Mouse (Mus musculus) thymus, adult 2 months (tissue): ENCODE data around the gene Aen. TPM values are rescaled to one million over a fixed set of nuclear protein-coding genes. Genes with fewer than 3 reads are reported as not detected.

ENCODE experiments used
- DNase-seq: peaks from one replicate; pipeline ENCODE4 v3.0.0; 2021
- H3K27ac ChIP-seq: fragments of 200-500 bp; 2 replicates; pipeline ENCODE4 v1.5.1; 2012; ENCODE audit warnings: low read length, control low read depth; ENCODE audit not compliant: control insufficient read depth, insufficient read depth
- H3K27me3 ChIP-seq: fragments of 200-500 bp; 2 replicates; pipeline ENCODE4 v1.6.1; 2012; ENCODE audit warnings: mild to moderate bottlenecking, low read length, moderate library complexity, mixed read lengths; ENCODE audit not compliant: control insufficient read depth, insufficient read depth
- H3K36me3 ChIP-seq: fragments of 200-500 bp; 2 replicates; pipeline ENCODE4 v1.6.1; 2012; ENCODE audit warnings: mild to moderate bottlenecking, low read length, moderate library complexity; ENCODE audit not compliant: control insufficient read depth, insufficient read depth
- H3K4me1 ChIP-seq: fragments of 200-500 bp; replicated peaks from 2 replicates; pipeline ENCODE4 v1.6.1; 2012; ENCODE audit warnings: low read length; ENCODE audit not compliant: control insufficient read depth, insufficient read depth
- H3K4me3 ChIP-seq: fragments of 200-500 bp; 2 replicates; pipeline ENCODE4 v1.5.1; 2012; ENCODE audit warnings: mild to moderate bottlenecking, low read length, control low read depth, moderate library complexity; ENCODE audit not compliant: control insufficient read depth, insufficient read depth
- CTCF ChIP-seq: fragments of 200-500 bp; IDR thresholded peaks from 2 replicates; pipeline ENCODE4 v1.5.1; 2012; ENCODE audit warnings: mild to moderate bottlenecking, control low read depth, low read length, moderate library complexity, borderline replicate concordance; ENCODE audit not compliant: control insufficient read depth, poor library complexity, insufficient read depth; ENCODE audit errors: extremely low read depth
- POLR2A ChIP-seq: fragments of 200-500 bp; IDR thresholded peaks from 2 replicates; pipeline ENCODE4 v1.6.1; 2012; ENCODE audit warnings: mild to moderate bottlenecking, low read length, control low read depth, moderate library complexity; ENCODE audit not compliant: control insufficient read depth, poor library complexity, insufficient read depth; ENCODE audit errors: extremely low read depth
- WGBS: fragments of 180-500 bp; shearing (Covaris S2); methylation state at CpG from one replicate; pipeline ENCODE4 v1.1.7; 2018; 5-methylcytosine and 5-hydroxymethylcytosine counted together
- polyA plus RNA-seq: library from polyadenylated mRNA; depleted of rRNA; stranded (reverse); fragments of >200 nt; gene quantifications from 2 replicates; pipeline ENCODE4 v1.2.3, GENCODE M21; 2012

Gene Aen
- polyA plus RNA-seq, 1 experiment = 32.3 TPM

- TF ChIP-seq POLR2A = no peak
- TF ChIP-seq CTCF = no peak
- Histone ChIP-seq H3K36me3 (no peaks in the 10 kb centered on the region), H3K27ac (no peak overlapping the region), H3K4me1 (peaks cover 21% of the 10 kb centered on the region), H3K4me3 (no peak overlapping the region), H3K27me3 (peaks cover 7% of the 10 kb centered on the region)
- WGBS = 89% methylated on average over 4 of the region's 4 CpGs
- no peak for DNase-seq
Observed at GRCm38 (mm10) chr7:78886496-78886895, 9.2 kb upstream of the Aen start.

GRCm38 (mm10) chr7:78887431-78887842 lies 8.2 kb upstream of the Aen start:
- no peak for DNase-seq
- Histone ChIP-seq H3K27ac (no peak overlapping the region), H3K4me3 (no peak overlapping the region), H3K36me3 (no peaks in the 10 kb centered on the region), H3K27me3 (peaks cover 5% of the 10 kb centered on the region), H3K4me1 (peaks cover 13% of the 10 kb centered on the region)
- WGBS = 82% methylated on average over 9 of the region's 9 CpGs
- TF ChIP-seq CTCF = no peak
- TF ChIP-seq POLR2A = no peak

- no peak for TF ChIP-seq POLR2A
- TF ChIP-seq CTCF = peak; percentile 91; the same call in 1 of the 2 replicates
- Histone ChIP-seq H3K36me3 (no peaks in the 10 kb centered on the region), H3K4me1 (peaks cover 4% of the 10 kb centered on the region; the same call in 1 of the 2 replicates), H3K4me3 (no peak overlapping the region), H3K27ac (no peak overlapping the region), H3K27me3 (no peaks in the 10 kb centered on the region; the same call in 1 of the 2 replicates)
- WGBS = 2% methylated on average over 16 of the region's 16 CpGs
- DNase-seq = peak; percentile 89
Observed at GRCm38 (mm10) chr7:78890641-78891040, 5.0 kb upstream of the Aen start.

GRCm38 (mm10) chr7:78893917-78894316 lies 1.7 kb upstream of the Aen start:
- no peaks in the 10 kb centered on the region for H3K27me3 ChIP-seq
- WGBS = 94% methylated on average over 10 of the region's 10 CpGs
- TF ChIP-seq CTCF = no peak
- no peak for TF ChIP-seq POLR2A
- H3K27ac ChIP-seq = no peak overlapping the region
- no peak for DNase-seq
- no peak overlapping the region for H3K4me3 ChIP-seq
- H3K36me3 ChIP-seq = no peaks in the 10 kb centered on the region
- peaks cover 12% of the 10 kb centered on the region for H3K4me1 ChIP-seq

GRCm38 (mm10) chr7:78895021-78895652 lies 517 bp upstream of the Aen start:
- H3K36me3 ChIP-seq = no peaks in the 10 kb centered on the region
- no peak for TF ChIP-seq POLR2A
- no peak for TF ChIP-seq CTCF
- no peaks in the 10 kb centered on the region for H3K27me3 ChIP-seq
- 55% methylated on average over 13 of the region's 13 CpGs for whole genome bisulfite sequencing
- no peak for DNase-seq
- peak overlapping the region; percentile 56 for H3K4me3 ChIP-seq
- H3K4me1 ChIP-seq = peaks cover 8% of the 10 kb centered on the region
- H3K27ac ChIP-seq = no peak overlapping the region

- 98% methylated on average over 3 of the region's 3 CpGs for WGBS
- peaks cover 5% of the 10 kb centered on the region for H3K36me3 ChIP-seq
- no peaks in the 10 kb centered on the region for H3K27me3 ChIP-seq
- no peak for DNase-seq
- no peak overlapping the region for H3K27ac ChIP-seq
- H3K4me1 ChIP-seq = peaks cover 8% of the 10 kb centered on the region
- TF ChIP-seq CTCF (no peak), POLR2A (no peak)
- H3K4me3 ChIP-seq = no peak overlapping the region
Observed at GRCm38 (mm10) chr7:78897567-78897966, 1.9 kb downstream of the Aen start.
